Mouse (Mus musculus) adrenal gland (tissue): ENCODE measurements around the gene Bloc1s6.

Experiments
- intact Hi-C: fragments of 180-260 bp; cut with DNase I; formaldehyde crosslinking; loops from one replicate; pipeline ENCODE4 v1.15.1; 2025
- long read RNA-seq, 2 experiments: library from polyadenylated mRNA; unstranded; transcript quantifications; one replicate each; pipeline ENCODE4 v2.0.0; 2020; ENCODE audit warnings: borderline replicate concordance in 1 of 2; ENCODE audit not compliant: insufficient replicate concordance in 1 of 2

The Bloc1s6 gene
- long read RNA-seq, experiment 1, transcript Bloc1s6-201 (5 exons, 3,484 nt), result major isoform, 29 of 36 reads
- long read RNA-seq, experiment 1, transcript Bloc1s6-206 (5 exons, 2,088 nt), result minor isoform, 5 of 36 reads
- long read RNA-seq, experiment 1, partial matches to known transcripts, result 2 of 36 reads
- long read RNA-seq, experiment 1, other reads (novel, unspliced or antisense), result 0 of 36 reads
- long read RNA-seq, experiment 2, transcript Bloc1s6-201 (5 exons, 3,484 nt), result major isoform, 35 of 40 reads
- long read RNA-seq, experiment 2, partial matches to known transcripts, result 0 of 40 reads
- long read RNA-seq, experiment 2, other reads (novel, unspliced or antisense), result 3 of 40 reads

- intact Hi-C loops, result loop anchor here (2.0 kb wide), 1 partner anchor 35 kb away; the partner anchor contains the start of gene Slc30a4
These were observed at the start of gene Bloc1s6 for GRCm38 (mm10) chr2:122737894-122738830. Gene Bloc1s6, plus strand, starts transcription at chr2:122738503.

- intact Hi-C loops, result no loop called here
These were observed 40.8 kb upstream of the Bloc1s6 start for GRCm38 (mm10) chr2:122697526-122697925.

- intact Hi-C loops, result no loop called here
These were observed 37.3 kb upstream of the Bloc1s6 start for GRCm38 (mm10) chr2:122701012-122701411.

- intact Hi-C loops, result loop anchor here (2.0 kb wide), 1 partner anchor 37 kb away; the partner anchor contains the start of gene Bloc1s6
These were observed 36.5 kb upstream of the Bloc1s6 start for GRCm38 (mm10) chr2:122701871-122702180.

GRCm38 (mm10) chr2:122702181-122703036, 35.9 kb upstream of the Bloc1s6 start, which contains the start of gene Slc30a4:
Gene Slc30a4, minus strand, starts transcription at chr2:122702663.
- intact Hi-C loops, result loop anchor here (2.0 kb wide), 1 partner anchor 36 kb away; the partner anchor contains the start of gene Bloc1s6

GRCm38 (mm10) chr2:122704572-122704971, 33.7 kb upstream of the Bloc1s6 start:
- intact Hi-C loops, result no loop called here

- intact Hi-C loops, result no loop called here
These were observed 30.2 kb upstream of the Bloc1s6 start for GRCm38 (mm10) chr2:122708080-122708479.

GRCm38 (mm10) chr2:122709156-122709555, 29.1 kb upstream of the Bloc1s6 start:
- intact Hi-C loops, result no loop called here

GRCm38 (mm10) chr2:122711911-122712310, 26.4 kb upstream of the Bloc1s6 start:
- intact Hi-C loops, result no loop called here

GRCm38 (mm10) chr2:122712848-122713247, 25.5 kb upstream of the Bloc1s6 start:
- intact Hi-C loops, result no loop called here

- intact Hi-C loops, result no loop called here
These were observed 23.1 kb upstream of the Bloc1s6 start for GRCm38 (mm10) chr2:122715148-122715692.

- intact Hi-C loops, result no loop called here
These were observed 21.9 kb upstream of the Bloc1s6 start for GRCm38 (mm10) chr2:122716301-122716842.

GRCm38 (mm10) chr2:122719232-122719631, 19.1 kb upstream of the Bloc1s6 start:
- intact Hi-C loops, result no loop called here

- intact Hi-C loops, result no loop called here
These were observed 17.7 kb upstream of the Bloc1s6 start for GRCm38 (mm10) chr2:122720564-122720963.

- intact Hi-C loops, result no loop called here
These were observed 12.7 kb upstream of the Bloc1s6 start for GRCm38 (mm10) chr2:122725604-122726003.

- intact Hi-C loops, result no loop called here
These were observed 6.8 kb upstream of the Bloc1s6 start for GRCm38 (mm10) chr2:122731456-122731855.

GRCm38 (mm10) chr2:122739023-122739422, 720 bp downstream of the Bloc1s6 start:
- intact Hi-C loops, result loop anchor here (2.0 kb wide), 1 partner anchor 36 kb away; the partner anchor contains the start of gene Slc30a4

GRCm38 (mm10) chr2:122746461-122746860, 8.2 kb downstream of the Bloc1s6 start:
- intact Hi-C loops, result no loop called here

- intact Hi-C loops, result loop anchor here (10.0 kb wide), 2 partner anchors 89 to 119 kb away; partner anchors contain the start of gene AA467197
These were observed 15.5 kb downstream of the Bloc1s6 start for GRCm38 (mm10) chr2:122753739-122754343.

GRCm38 (mm10) chr2:122759791-122760190, 21.5 kb downstream of the Bloc1s6 start:
- intact Hi-C loops, result loop anchor here (5.0 to 10.0 kb wide), 3 partner anchors 95 to 197 kb away; partner anchors contain the start of gene AA467197
